Mouse (Mus musculus) large intestine, adult 2 months (tissue): Measurements from ENCODE around the gene Kif3a. TPM values are rescaled to one million over a fixed set of nuclear protein-coding genes. Genes with fewer than 3 reads are reported as not detected.

Source experiments
- DNase-seq: peaks from one replicate; pipeline ENCODE4 v3.0.0-alpha.2; 2012; ENCODE audit warnings: low read depth, low spot score
- WGBS: fragments of 180-500 bp; shearing (Covaris S2); methylation state at CpG from one replicate; pipeline ENCODE4 v1.1.7; 2018; 5-methylcytosine and 5-hydroxymethylcytosine counted together
- polyA plus RNA-seq: library from polyadenylated mRNA; depleted of rRNA; stranded (reverse); fragments of >200 nt; gene quantifications from 2 replicates; pipeline ENCODE4 v1.2.3, GENCODE M21; 2012; rRNA removed

Kif3a gene
- polyA plus RNA-seq, 1 experiment = 1.8 TPM

DNA sequence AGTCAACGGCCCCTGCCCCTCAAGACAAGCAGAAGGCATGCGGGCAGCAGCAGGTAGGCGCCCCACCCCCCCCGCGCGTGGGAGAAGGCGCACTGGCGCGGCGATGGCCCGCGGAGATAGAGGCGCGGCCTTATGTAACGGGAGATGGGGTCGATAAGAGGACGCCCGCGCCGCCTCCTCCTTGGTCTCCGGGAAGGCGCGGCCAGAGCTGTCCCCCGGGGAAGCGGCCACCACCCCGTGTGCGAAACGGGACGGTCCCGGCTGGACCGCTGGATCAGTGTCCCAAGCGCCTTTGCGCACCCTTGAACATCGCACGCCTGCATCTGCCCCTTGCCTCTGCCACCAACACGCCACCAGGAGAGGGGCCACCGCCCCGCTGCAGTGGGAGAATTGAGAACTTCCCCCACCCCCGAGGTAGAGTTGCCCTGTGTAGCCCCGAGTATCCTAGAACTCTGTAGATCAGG is 69.0 kb downstream of the Kif3a start:
- WGBS = 4% methylated on average over 40 of the region's 40 CpGs
- DNase-seq = no peak

- DNase-seq = no peak
- WGBS = 41% methylated on average over 21 of the region's 21 CpGs
Observed at GRCm38 (mm10) chr11:53637046-53637802, 70.0 kb downstream of the Kif3a start.

- WGBS = 72% methylated on average over 10 of the region's 10 CpGs
- no peak for DNase-seq
Observed at GRCm38 (mm10) chr11:53637803-53638260, 70.7 kb downstream of the Kif3a start.

- WGBS = 81% methylated on average over 12 of the region's 12 CpGs
- no peak for DNase-seq
Observed at GRCm38 (mm10) chr11:53642744-53643279, 75.6 kb downstream of the Kif3a start.

- 68% methylated on average over 5 of the region's 5 CpGs for WGBS
- no peak for DNase-seq
Observed at GRCm38 (mm10) chr11:53644017-53644416, 76.8 kb downstream of the Kif3a start.

GRCm38 (mm10) chr11:53651441-53651840 is 84.3 kb downstream of the Kif3a start:
- 93% methylated on average over 4 of the region's 4 CpGs for WGBS
- no peak for DNase-seq

Other genes starting within 250 kb of the Kif3a start
- gene Zcchc10, start 242.7 kb upstream of the Kif3a start, polyA plus RNA-seq = 3.2 and 3.3 TPM in 2 replicates
- 6.9 and 13.6 TPM in 2 replicates for gene Aff4, start 216.5 kb upstream of the Kif3a start, polyA plus RNA-seq
- gene Leap2, start 144.2 kb upstream of the Kif3a start, polyA plus RNA-seq = 5.3 and 43.3 TPM in 2 replicates
- gene Uqcrq, start 136.5 kb upstream of the Kif3a start, polyA plus RNA-seq = 700 and 833 TPM in 2 replicates
- gene Gdf9, start 136.4 kb upstream of the Kif3a start, polyA plus RNA-seq = 0.92 and 1.1 TPM in 2 replicates
- gene Gm10447, start 110.3 kb upstream of the Kif3a start, polyA plus RNA-seq = 0.05 and 0.09 TPM in 2 replicates
- 2.3 and 3.5 TPM in 2 replicates for gene Shroom1, start 110.2 kb upstream of the Kif3a start, polyA plus RNA-seq
- not detected in 2 replicates for gene Gm9837, start 96.9 kb upstream of the Kif3a start, polyA plus RNA-seq
- gene Gm9945, start 87.2 kb upstream of the Kif3a start, polyA plus RNA-seq = not detected in 2 replicates
- 7.5 and 21.0 TPM in 2 replicates for gene Sowaha, start 87.1 kb upstream of the Kif3a start, polyA plus RNA-seq
- 15.1 and 16.0 TPM in 2 replicates for gene Sept8, start 48.1 kb upstream of the Kif3a start, polyA plus RNA-seq
- not detected in 2 replicates for gene Il4, start 51.3 kb downstream of the Kif3a start, polyA plus RNA-seq
- 0.09 TPM in 1 of 2 replicates, not detected in the other for gene Il13, start 67.3 kb downstream of the Kif3a start, polyA plus RNA-seq
- gene Rad50, start 139.9 kb downstream of the Kif3a start, polyA plus RNA-seq = 5.0 TPM in 2 replicates
- gene Il5, start 153.4 kb downstream of the Kif3a start, polyA plus RNA-seq = 0.10 TPM in 1 of 2 replicates, not detected in the other
- 171 and 271 TPM in 2 replicates for gene Irf1, start 202.6 kb downstream of the Kif3a start, polyA plus RNA-seq
- 1.5 and 1.9 TPM in 2 replicates for gene Gm17334, start 205.8 kb downstream of the Kif3a start, polyA plus RNA-seq